Mouse (Mus musculus) liver, embryonic 15.5 days (tissue): ENCODE results near the gene Cbx1. TPM values are rescaled to one million over a fixed set of nuclear protein-coding genes. Genes with fewer than 3 reads are reported as not detected.

Source experiments
- microRNA counts: library from miRNA; unstranded; fragments of <30 nt; microRNA quantifications from one replicate; lab custom pipeline; 2016
- microRNA-seq: library from miRNA; unstranded; fragments of <30 nt; microRNA quantifications from one replicate; pipeline ENCODE4, GENCODE M21; 2016
- polyA plus RNA-seq: library from polyadenylated mRNA; unstranded; fragments of >200 nt; fragmentation: Nextera tagmentation; extraction: Ambion mirVana; gene quantifications from 2 replicates; pipeline ENCODE4 v1.2.1, GENCODE M21; 2015

Cbx1 gene
- polyA plus RNA-seq, 1 experiment from 2014 or later, result 29.8 TPM

MicroRNAs encoded within 50 kb of the gene (microRNA counts, 519-probe panel; counts per million panel counts)
- microRNA mmu-miR-152 (lab: Ali Mortazavi, UCI), result 3,935 counts per million, percentile 81 among the panel's probes with 10 or more counts

Small RNA genes lying within 50 kb of the gene (microRNA-seq; reads per million reads assigned to microRNA genes)
- gene Mir152, result 122 reads per million, percentile 55 among the genes with 10 or more reads in this experiment

Other genes starting within 250 kb of the Cbx1 start
- 8.6 and 8.7 TPM in 2 replicates for gene Snx11, start 11.6 kb upstream of the Cbx1 start, polyA plus RNA-seq
- gene Nfe2l1, start 40.8 kb downstream of the Cbx1 start, polyA plus RNA-seq, result 18.8 and 20.8 TPM in 2 replicates
- 21.1 and 21.4 TPM in 2 replicates for gene Copz2, start 60.7 kb downstream of the Cbx1 start, polyA plus RNA-seq
- 33.7 and 40.6 TPM in 2 replicates for gene Cdk5rap3, start 127.4 kb downstream of the Cbx1 start, polyA plus RNA-seq
- 5.9 and 6.1 TPM in 2 replicates for gene Prr15l, start 139.0 kb downstream of the Cbx1 start, polyA plus RNA-seq
- 719 and 785 TPM in 2 replicates for gene Pnpo, start 154.9 kb downstream of the Cbx1 start, polyA plus RNA-seq
- 17.6 and 18.0 TPM in 2 replicates for gene Sp2, start 193.8 kb downstream of the Cbx1 start, polyA plus RNA-seq
- 0.03 and 0.05 TPM in 2 replicates for gene Sp6, start 224.3 kb downstream of the Cbx1 start, polyA plus RNA-seq
- gene Scrn2, start 240.8 kb downstream of the Cbx1 start, polyA plus RNA-seq, result 11.8 and 13.2 TPM in 2 replicates